ENCODE assay signal across 19 mouse cellular contexts in genomic region chr17:10087192-10087886, GRCm38 (mm10).
DNase-seq lines count a peak whose midpoint lies in the region; ATAC-seq and TF ChIP-seq lines count a peak whose summit lies in the region.
"Had no signal": no experiment of that assay in that cellular context is flagged by ENCODE, and none has a peak within 500 bp of the region (broad histone marks: within the 10 kb centered on the region; RNA-seq: fewer than 3 reads in every experiment).

No protein-coding gene starts in this region.

- H3K27ac ChIP-seq in heart, embryonic 13.5 days (replicated peaks), result peak overlapping the region; percentile 68
- H3K27ac ChIP-seq in heart, adult 2 months, result no peak overlapping the region
- no peak overlapping the region for H3K27ac ChIP-seq in heart, postnatal 0 days (ENCODE audit: low read depth)
- H3K27ac ChIP-seq: forebrain, embryonic 15.5 days; hindbrain, embryonic 13.5 days; hindbrain, postnatal 0 days had no signal

- H3K4me2 ChIP-seq in heart, embryonic 13.5 days, result peak overlapping the region; percentile 20
- no peak overlapping the region for H3K4me2 ChIP-seq in heart, postnatal 0 days (ENCODE audit: low read depth, low read length)
- H3K4me2 ChIP-seq: forebrain, embryonic 15.5 days; hindbrain, embryonic 13.5 days had no signal

- no peaks in the 10 kb centered on the region for H3K36me3 ChIP-seq in heart, embryonic 13.5 days
- no peaks in the 10 kb centered on the region; the same call in 1 of the 2 replicates for H3K36me3 ChIP-seq in heart, adult 2 months (ENCODE audit: control insufficient read depth, insufficient read depth, low read length)
- no peaks in the 10 kb centered on the region for H3K36me3 ChIP-seq in heart, postnatal 0 days (replicated peaks; ENCODE audit: control insufficient read depth, insufficient read depth, low read length)
- H3K36me3 ChIP-seq: forebrain, embryonic 15.5 days; hindbrain, embryonic 13.5 days had no signal

- H3K9me3 ChIP-seq in heart, embryonic 13.5 days, result peaks cover 12% of the 10 kb centered on the region; the same call in 1 of the 2 replicates
- H3K9me3 ChIP-seq in heart, postnatal 0 days (replicated peaks; ENCODE audit: control insufficient read depth, low read length), result peaks cover 12% of the 10 kb centered on the region
- H3K9me3 ChIP-seq: forebrain, embryonic 15.5 days had no signal

- TF ChIP-seq CTCF in heart, adult 2 months (IDR thresholded peaks at IDR 0.05), result no peak
- no peak for TF ChIP-seq CTCF in heart, postnatal 0 days (IDR thresholded peaks at IDR 0.05; ENCODE audit: low read depth)

- 24% methylated on average over 7 of the region's 7 CpGs for whole genome bisulfite sequencing in heart, embryonic 13.5 days
- WGBS in heart, adult 2 months, result 48% methylated on average over 7 of the region's 7 CpGs
- WGBS in heart, postnatal 0 days, result 31% methylated on average over 7 of the region's 7 CpGs

- TF ChIP-seq EP300 in heart, adult 2 months (IDR thresholded peaks at IDR 0.05; ENCODE audit: insufficient read depth, low read depth, low read length), result no peak
- TF ChIP-seq EP300 in heart, postnatal 0 days (IDR thresholded peaks at IDR 0.05; ENCODE audit: low read depth), result no peak

- H3K79me2 ChIP-seq in heart, adult 2 months (replicated peaks; ENCODE audit: control insufficient read depth, insufficient read depth, low read length), result no peaks in the 10 kb centered on the region

- no peak overlapping the region for H3K4me3 ChIP-seq in heart, embryonic 13.5 days
- H3K4me3 ChIP-seq in heart, adult 2 months, result no peak overlapping the region
- no peak overlapping the region for H3K4me3 ChIP-seq in heart, postnatal 0 days (ENCODE audit: low read depth, low read length)
- H3K4me3 ChIP-seq: forebrain, embryonic 15.5 days; hindbrain, embryonic 13.5 days had no signal

- intact Hi-C loops in heart, postnatal 25 days (cut with DNase I), result no loop called here
- intact Hi-C loops in heart, adult 2 months (cut with DNase I), result no loop called here
- intact Hi-C loops in heart, postnatal 36 days (cut with DNase I), result no loop called here

- no peak for ATAC-seq in heart, embryonic 13.5 days (ENCODE audit: extremely low read depth, insufficient number of reproducible peaks, low FRiP score, low TSS enrichment)
- peak; percentile 30; the same call in 1 of the 2 replicates for ATAC-seq in heart, postnatal 0 days (ENCODE audit: insufficient read depth, low read depth)
- ATAC-seq: activated CD4-positive, CD25-positive, alpha-beta regulatory T cell, adult 4 months; forebrain, embryonic 15.5 days; hindbrain, postnatal 0 days; Patski had no signal

- no peak for TF ChIP-seq POLR2A in heart, adult 2 months (IDR thresholded peaks at IDR 0.05; ENCODE audit: insufficient read depth, low read depth, low read length)

- peak; percentile 86 for DNase-seq in heart, adult 11 months
- DNase-seq in heart, postnatal 25 days (ENCODE audit: low spot score), result no peak
- DNase-seq in heart, adult 2 months, result no peak
- DNase-seq in heart, postnatal 0 days (ENCODE audit: low spot score), result no peak
- DNase-seq in heart, postnatal 36 days, result no peak
- DNase-seq: adrenal gland, postnatal 14 days; cerebellum, adult 11-12 months; cerebellum, adult 9-10 months; cerebellum, postnatal 25 days; gastrocnemius, postnatal 36 days; kidney, adult 11 months; kidney, adult 9 months had no signal

- H3K4me1 ChIP-seq in heart, embryonic 13.5 days, result peaks cover 25% of the 10 kb centered on the region
- H3K4me1 ChIP-seq in heart, adult 2 months (ENCODE audit: control insufficient read depth, insufficient read depth, low read length), result peaks cover 6% of the 10 kb centered on the region
- peaks cover 16% of the 10 kb centered on the region for H3K4me1 ChIP-seq in heart, postnatal 0 days (ENCODE audit: control insufficient read depth, insufficient read depth)
- H3K4me1 ChIP-seq: hindbrain, embryonic 13.5 days had no signal

- H3K9ac ChIP-seq in heart, embryonic 13.5 days, result no peak overlapping the region; the same call in 1 of the 2 replicates
- H3K9ac ChIP-seq in heart, adult 2 months (ENCODE audit: low read depth, low read length), result no peak overlapping the region
- H3K9ac ChIP-seq in heart, postnatal 0 days (replicated peaks; ENCODE audit: low read depth, low read length), result no peak overlapping the region
- H3K9ac ChIP-seq: forebrain, embryonic 15.5 days; hindbrain, embryonic 13.5 days had no signal

- H3K27me3 ChIP-seq in heart, embryonic 13.5 days (replicated peaks), result no peaks in the 10 kb centered on the region
- no peaks in the 10 kb centered on the region for H3K27me3 ChIP-seq in heart, adult 2 months (ENCODE audit: control insufficient read depth, insufficient read depth, low read length)
- no peaks in the 10 kb centered on the region for H3K27me3 ChIP-seq in heart, postnatal 0 days (ENCODE audit: control insufficient read depth, insufficient read depth, low read length)
- H3K27me3 ChIP-seq: CH12.LX; forebrain, embryonic 15.5 days; hindbrain, embryonic 13.5 days had no signal
